Comparison of ENCODE assay signal across 9 mouse cellular contexts in the genomic region with DNA sequence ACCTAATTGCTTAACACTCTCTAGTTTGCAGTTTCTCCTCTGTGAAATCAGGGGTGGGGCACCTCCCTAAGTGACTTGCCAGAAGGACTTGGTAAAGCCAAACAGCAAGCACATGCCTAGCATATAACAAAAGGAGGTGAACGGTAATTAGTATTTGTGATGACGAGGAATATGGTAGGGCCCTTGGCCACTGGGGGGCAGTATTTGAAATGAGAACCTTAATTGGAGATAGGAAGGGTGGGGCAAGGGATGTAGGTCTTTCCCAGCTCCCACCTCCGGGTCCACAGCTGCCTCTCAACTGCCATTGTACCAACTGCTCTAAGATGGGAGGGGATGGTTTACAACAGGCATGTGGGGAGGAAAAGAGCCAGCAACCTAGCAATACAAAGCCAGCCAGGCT. TPM values are rescaled to one million over a fixed set of nuclear protein-coding genes. Genes with fewer than 3 reads are reported as not detected.
DNase-seq lines count a peak whose midpoint lies in the region; ATAC-seq lines count a peak whose summit lies in the region.
"Had no signal": no experiment of that assay in that cellular context is flagged by ENCODE, and none has a peak within 500 bp of the region (broad histone marks: within the 10 kb centered on the region; RNA-seq: fewer than 3 reads in every experiment).

No protein-coding gene starts in this region.

- 29% methylated on average over 3 of the region's 3 CpGs for WGBS in liver, embryonic 11.5 days
- 29% methylated on average over 3 of the region's 3 CpGs for WGBS in heart, embryonic 13.5 days

- H3K9me3 ChIP-seq in liver, embryonic 11.5 days (ENCODE audit: control insufficient read depth, low read length) = no peaks in the 10 kb centered on the region
- H3K9me3 ChIP-seq in heart, embryonic 13.5 days = no peaks in the 10 kb centered on the region
- H3K9me3 ChIP-seq: embryonic facial prominence, embryonic 15.5 days had no signal

- ATAC-seq in liver, embryonic 11.5 days (replicated peaks; ENCODE audit: low FRiP score) = no peak
- ATAC-seq in heart, embryonic 13.5 days (ENCODE audit: extremely low read depth, insufficient number of reproducible peaks, low FRiP score, low TSS enrichment) = no peak
- ATAC-seq in erythroid progenitor cell, adult 5-6 weeks (replicated peaks; ENCODE audit: low FRiP score, poor library complexity, severe bottlenecking) = no peak

- DNase-seq in liver = peak; percentile 61
- no peak for DNase-seq in liver, embryonic 11.5 days (ENCODE audit: low spot score)
- peak; percentile 52 for DNase-seq in NIH3T3 (ENCODE audit: low read depth)
- peak; percentile 84 to 86 for DNase-seq in cerebellum, postnatal 10 days
- DNase-seq in layer of hippocampus, adult 9-10 months (ENCODE audit: low spot score) = peak; percentile 16
- DNase-seq in mesoderm, embryonic 11.5 days (ENCODE audit: low read depth, low spot score) = peak; percentile 37

- H3K4me2 ChIP-seq in liver, embryonic 11.5 days = no peak overlapping the region
- peak overlapping the region; percentile 66 for H3K4me2 ChIP-seq in heart, embryonic 13.5 days
- H3K4me2 ChIP-seq: embryonic facial prominence, embryonic 15.5 days had no signal

- peaks cover 8% of the 10 kb centered on the region; the same call in 1 of the 2 replicates for H3K4me1 ChIP-seq in liver, embryonic 11.5 days (replicated peaks; ENCODE audit: control insufficient read depth, insufficient read depth, low read length)
- peaks cover 46% of the 10 kb centered on the region for H3K4me1 ChIP-seq in heart, embryonic 13.5 days
- H3K4me1 ChIP-seq: embryonic facial prominence, embryonic 15.5 days had no signal

- H3K36me3 ChIP-seq in liver, embryonic 11.5 days (ENCODE audit: control insufficient read depth, insufficient read depth, low read length) = no peaks in the 10 kb centered on the region
- H3K36me3 ChIP-seq in heart, embryonic 13.5 days = no peaks in the 10 kb centered on the region
- H3K36me3 ChIP-seq: embryonic facial prominence, embryonic 15.5 days had no signal

- H3K27me3 ChIP-seq in liver, embryonic 11.5 days (replicated peaks; ENCODE audit: control insufficient read depth, insufficient read depth, low read length) = peaks cover 8% of the 10 kb centered on the region; the same call in 1 of the 2 replicates
- H3K27me3 ChIP-seq in heart, embryonic 13.5 days (replicated peaks) = peaks cover 35% of the 10 kb centered on the region
- H3K27me3 ChIP-seq: embryonic facial prominence, embryonic 15.5 days had no signal

- no peak overlapping the region for H3K9ac ChIP-seq in liver, embryonic 11.5 days (ENCODE audit: low read depth, low read length)
- H3K9ac ChIP-seq in heart, embryonic 13.5 days = no peak overlapping the region; the same call in 1 of the 2 replicates
- H3K9ac ChIP-seq: embryonic facial prominence, embryonic 15.5 days had no signal

- H3K27ac ChIP-seq in liver, embryonic 11.5 days (ENCODE audit: low read depth, low read length) = no peak overlapping the region
- no peak overlapping the region for H3K27ac ChIP-seq in heart, embryonic 13.5 days (replicated peaks)
- H3K27ac ChIP-seq: embryonic facial prominence, embryonic 15.5 days had no signal

- no peak overlapping the region for H3K4me3 ChIP-seq in liver, embryonic 11.5 days (ENCODE audit: low read depth, low read length)
- H3K4me3 ChIP-seq in heart, embryonic 13.5 days = no peak overlapping the region
- H3K4me3 ChIP-seq: embryonic facial prominence, embryonic 15.5 days had no signal

RNA-seq across cellular contexts. Expression of a gene that starts 2.5 kb away (rescaled TPM):
- polyA plus RNA-seq in liver, embryonic 11.5 days (2014; fragmentation: Nextera tagmentation; extraction: Ambion mirVana) = 0.09 and 0.37 TPM in 2 replicates
- 9.2 and 11.1 TPM in 2 replicates for polyA plus RNA-seq in heart, embryonic 13.5 days (2015; fragmentation: Nextera tagmentation; extraction: Ambion mirVana)
- total RNA-seq in erythroid progenitor cell, adult 5-6 weeks (2015; ENCODE audit: low replicate concordance) = not detected in 2 replicates
- not detected in 2 replicates for total RNA-seq in erythroid progenitor cell, adult 5-6 weeks (2017; ENCODE audit: low replicate concordance)

RNA-seq across cellular contexts. Expression of a gene that starts 42.2 kb away (rescaled TPM):
- not detected in 2 replicates for polyA plus RNA-seq in liver, embryonic 11.5 days (2014; fragmentation: Nextera tagmentation; extraction: Ambion mirVana)
- 0.18 and 0.19 TPM in 2 replicates for polyA plus RNA-seq in heart, embryonic 13.5 days (2015; fragmentation: Nextera tagmentation; extraction: Ambion mirVana)
- total RNA-seq in erythroid progenitor cell, adult 5-6 weeks (2015; ENCODE audit: low replicate concordance) = not detected in 2 replicates
- not detected in 2 replicates for total RNA-seq in erythroid progenitor cell, adult 5-6 weeks (2017; ENCODE audit: low replicate concordance)
